ENCODE assay signal across 18 mouse cellular contexts in genomic region chr15:96197413-96197812, GRCm38 (mm10).
A peak's percentile ranks its signal among the peaks of the same experiment; 100 is the strongest.
DNase-seq lines count a peak whose midpoint lies in the region; ATAC-seq and TF ChIP-seq lines count a peak whose summit lies in the region.
"Had no signal": no experiment of that assay in that cellular context is flagged by ENCODE, and none has a peak within 500 bp of the region (broad histone marks: within the 10 kb centered on the region; RNA-seq: fewer than 3 reads in every experiment).

No protein-coding gene starts in this region.

- H3K9ac ChIP-seq in heart, embryonic 13.5 days, result no peak overlapping the region
- H3K9ac ChIP-seq: embryonic facial prominence, embryonic 13.5 days; hindbrain, embryonic 15.5 days had no signal

- no peak overlapping the region; the same call in 1 of the 2 replicates for H3K4me3 ChIP-seq in heart, embryonic 13.5 days
- H3K4me3 ChIP-seq in myocyte, result no peak overlapping the region
- H3K4me3 ChIP-seq in thymus, adult 2 months (ENCODE audit: control insufficient read depth, insufficient read depth, low read length), result no peak overlapping the region
- H3K4me3 ChIP-seq: embryonic facial prominence, embryonic 13.5 days; hindbrain, embryonic 15.5 days had no signal

- WGBS in heart, embryonic 13.5 days, result 69% methylated on average over 10 of the region's 10 CpGs
- 73% methylated on average over 10 of the region's 10 CpGs for WGBS in thymus, adult 2 months

- no peaks in the 10 kb centered on the region for H3K36me3 ChIP-seq in heart, embryonic 13.5 days
- no peaks in the 10 kb centered on the region for H3K36me3 ChIP-seq in myocyte (ENCODE audit: control insufficient read depth, insufficient read depth)
- H3K36me3 ChIP-seq in thymus, adult 2 months (ENCODE audit: control insufficient read depth, insufficient read depth, low read length), result no peaks in the 10 kb centered on the region
- H3K36me3 ChIP-seq: embryonic facial prominence, embryonic 13.5 days; hindbrain, embryonic 15.5 days had no signal

- H3ac ChIP-seq in myocyte (ENCODE audit: control insufficient read depth, insufficient read length), result no peak overlapping the region

- TF ChIP-seq POLR2A in myocyte (IDR thresholded peaks at IDR 0.05; ENCODE audit: insufficient read length, low read depth), result no peak
- TF ChIP-seq POLR2A in thymus, adult 2 months (IDR thresholded peaks at IDR 0.05; ENCODE audit: control insufficient read depth, extremely low read depth, insufficient read depth, low read length, poor library complexity), result no peak

- peak overlapping the region; percentile 36 for H3K4me2 ChIP-seq in heart, embryonic 13.5 days
- peak overlapping the region; percentile 52 for H3K4me2 ChIP-seq in myocyte (ENCODE audit: low read depth)
- H3K4me2 ChIP-seq: embryonic facial prominence, embryonic 13.5 days; hindbrain, embryonic 15.5 days had no signal

- H3K27ac ChIP-seq in heart, embryonic 13.5 days (replicated peaks), result no peak overlapping the region
- no peak overlapping the region for H3K27ac ChIP-seq in thymus, adult 2 months (ENCODE audit: control insufficient read depth, insufficient read depth, low read length)
- H3K27ac ChIP-seq: embryonic facial prominence, embryonic 13.5 days; hindbrain, embryonic 15.5 days had no signal

- H3K4me1 ChIP-seq in heart, embryonic 13.5 days, result peaks cover 16% of the 10 kb centered on the region
- H3K4me1 ChIP-seq in thymus, adult 2 months (replicated peaks; ENCODE audit: control insufficient read depth, insufficient read depth, low read length), result no peaks in the 10 kb centered on the region
- H3K4me1 ChIP-seq: embryonic facial prominence, embryonic 13.5 days; hindbrain, embryonic 15.5 days had no signal

- H3K79me2 ChIP-seq in myocyte (ENCODE audit: control insufficient read depth, insufficient read depth), result no peaks in the 10 kb centered on the region

- TF ChIP-seq CTCF in thymus, adult 2 months (IDR thresholded peaks at IDR 0.05; ENCODE audit: borderline replicate concordance, control insufficient read depth, extremely low read depth, insufficient read depth, low read length, poor library complexity), result no peak

- ATAC-seq in heart, embryonic 13.5 days (ENCODE audit: extremely low read depth, insufficient number of reproducible peaks, low FRiP score, low TSS enrichment), result no peak

- no peaks in the 10 kb centered on the region for H3K27me3 ChIP-seq in heart, embryonic 13.5 days (replicated peaks)
- no peaks in the 10 kb centered on the region for H3K27me3 ChIP-seq in myocyte (ENCODE audit: control insufficient read depth, insufficient read depth, insufficient read length)
- no peaks in the 10 kb centered on the region for H3K27me3 ChIP-seq in thymus, adult 2 months (ENCODE audit: control insufficient read depth, insufficient read depth, low read length)
- H3K27me3 ChIP-seq: embryonic facial prominence, embryonic 13.5 days; hindbrain, embryonic 15.5 days had no signal

- no peaks in the 10 kb centered on the region for H3K9me3 ChIP-seq in heart, embryonic 13.5 days
- H3K9me3 ChIP-seq: embryonic facial prominence, embryonic 13.5 days; hindbrain, embryonic 15.5 days had no signal

- intact Hi-C loops in heart, postnatal 14 days (cut with DNase I), result no loop called here

- DNase-seq in heart, postnatal 14 days, result no peak
- DNase-seq in kidney, postnatal 14 days, result peak; percentile 6
- no peak for DNase-seq in kidney, adult 18-20 months
- DNase-seq in R1 (ENCODE audit: low read depth, low spot score), result peak; percentile 82
- DNase-seq in ovary, adult 18-20 months (ENCODE audit: low spot score), result no peak
- DNase-seq in thymus, adult 2 months, result no peak
- DNase-seq: cerebellum, adult 11 months; gastrocnemius, postnatal 36 days; kidney, adult 11 months; layer of hippocampus, adult 9-11 months; liver; lung, adult 2 months; lung, postnatal 4 days; midbrain, embryonic 14.5 days had no signal

TF ChIP-seq in myocyte, 11 proteins besides CTCF, POLR2A, EP300 and RAD21:
- TF ChIP-seq TCF12 (IDR thresholded peaks at IDR 0.05; ENCODE audit: insufficient read depth, poor library complexity, severe bottlenecking) (no peak), CEBPB (IDR thresholded peaks at IDR 0.05; ENCODE audit: insufficient read depth, poor library complexity, severe bottlenecking) (peak; percentile 98)

Comparison
In these comparisons a context has a peak if more than half of its experiments do, and no peak if none do; other contexts are left out.
1. DNase-seq: peak in kidney, postnatal 14 days (single experiment) and R1 (single experiment); none in heart, postnatal 14 days (0 of 2), kidney, adult 18-20 months (single experiment), ovary, adult 18-20 months (single experiment) and thymus, adult 2 months (single experiment).